Mouse (Mus musculus): ENCODE results near the gene Sema4a.

Gene Sema4a

GRCm38 (mm10) chr3:88486887-88487286 is 25.9 kb upstream of the Sema4a start:
- DNase-seq (ENCODE audit: low spot score in 2 of 2): no peak

- no peak for DNase-seq (ENCODE audit: low spot score in 2 of 2)
These were observed 25.1 kb upstream of the Sema4a start for GRCm38 (mm10) chr3:88486043-88486442.

- no peak for DNase-seq (ENCODE audit: low spot score in 2 of 2)
These were observed 23.8 kb upstream of the Sema4a start for GRCm38 (mm10) chr3:88484597-88485316.

GRCm38 (mm10) chr3:88483621-88484020 is 22.6 kb upstream of the Sema4a start:
- DNase-seq (ENCODE audit: low spot score in 2 of 2): peak; percentile 79 to 87

- no peak for DNase-seq (ENCODE audit: low spot score in 2 of 2)
These were observed 22.2 kb upstream of the Sema4a start for GRCm38 (mm10) chr3:88483141-88483540.

- DNase-seq (ENCODE audit: low spot score in 2 of 2): no peak
These were observed 21.4 kb upstream of the Sema4a start for GRCm38 (mm10) chr3:88482336-88482735.

- DNase-seq (ENCODE audit: low spot score in 2 of 2): no peak
These were observed 20.5 kb upstream of the Sema4a start for GRCm38 (mm10) chr3:88481372-88482040.

- no peak for DNase-seq (ENCODE audit: low spot score in 2 of 2)
These were observed 19.7 kb upstream of the Sema4a start for GRCm38 (mm10) chr3:88480679-88481078.

GRCm38 (mm10) chr3:88479828-88480227 is 18.8 kb upstream of the Sema4a start:
- DNase-seq (ENCODE audit: low spot score in 2 of 2): no peak

- no peak for DNase-seq (ENCODE audit: low spot score in 2 of 2)
These were observed 18.2 kb upstream of the Sema4a start for GRCm38 (mm10) chr3:88479163-88479562.

- DNase-seq (ENCODE audit: low spot score in 2 of 2): peak; percentile 85 to 92
These were observed 16.8 kb upstream of the Sema4a start for GRCm38 (mm10) chr3:88477735-88478134.

- no peak for DNase-seq (ENCODE audit: low spot score in 2 of 2)
These were observed 15.4 kb upstream of the Sema4a start for GRCm38 (mm10) chr3:88476403-88476802.

- no peak for DNase-seq (ENCODE audit: low spot score in 2 of 2)
These were observed 12.6 kb upstream of the Sema4a start for GRCm38 (mm10) chr3:88473571-88473970.

GRCm38 (mm10) chr3:88473020-88473419 is 12.0 kb upstream of the Sema4a start:
- DNase-seq (ENCODE audit: low spot score in 2 of 2): no peak

GRCm38 (mm10) chr3:88470943-88471479 is 10.0 kb upstream of the Sema4a start:
- no peak for DNase-seq (ENCODE audit: low spot score in 2 of 2)

- no peak for DNase-seq (ENCODE audit: low spot score in 2 of 2)
These were observed 8.5 kb upstream of the Sema4a start for GRCm38 (mm10) chr3:88469466-88469865.

- peak; percentile 94 to 97 for DNase-seq (ENCODE audit: low spot score in 2 of 2)
These were observed 6.3 kb upstream of the Sema4a start for GRCm38 (mm10) chr3:88467116-88467824.

GRCm38 (mm10) chr3:88465127-88465526 is 4.1 kb upstream of the Sema4a start:
- DNase-seq (ENCODE audit: low spot score in 2 of 2): no peak

- DNase-seq (ENCODE audit: low spot score in 2 of 2): no peak
These were observed 3.4 kb upstream of the Sema4a start for GRCm38 (mm10) chr3:88464425-88464824.

- DNase-seq (ENCODE audit: low spot score in 2 of 2): no peak
These were observed 953 bp downstream of the Sema4a start for GRCm38 (mm10) chr3:88460029-88460428.

- DNase-seq (ENCODE audit: low spot score in 2 of 2): no peak
These were observed 2.2 kb downstream of the Sema4a start for GRCm38 (mm10) chr3:88458778-88459219.
